Mouse (Mus musculus) ES-E14 (cell line): ENCODE measurements around the gene Cdk17.

Source experiments
- HCFC1 ChIP-seq: IDR thresholded peaks from 2 replicates; pipeline ENCODE4 v1.6.1; 2012; ENCODE audit warnings: low read length, inconsistent platforms, borderline replicate concordance; ENCODE audit not compliant: insufficient read depth
- MAFK ChIP-seq: IDR thresholded peaks from 2 replicates; pipeline ENCODE4 v1.6.1; 2014; ENCODE audit warnings: mild to moderate bottlenecking, low read depth, low read length, inconsistent platforms; ENCODE audit not compliant: insufficient read depth
- ZC3H11A ChIP-seq: IDR thresholded peaks from 2 replicates; pipeline ENCODE4 v1.6.1; 2012; ENCODE audit warnings: low read depth, mild to moderate bottlenecking, inconsistent platforms, low read length, borderline replicate concordance
- ZNF384 ChIP-seq: IDR thresholded peaks from 2 replicates; pipeline ENCODE4 v1.6.1; 2012; ENCODE audit warnings: low read depth, low read length, inconsistent platforms

DNA sequence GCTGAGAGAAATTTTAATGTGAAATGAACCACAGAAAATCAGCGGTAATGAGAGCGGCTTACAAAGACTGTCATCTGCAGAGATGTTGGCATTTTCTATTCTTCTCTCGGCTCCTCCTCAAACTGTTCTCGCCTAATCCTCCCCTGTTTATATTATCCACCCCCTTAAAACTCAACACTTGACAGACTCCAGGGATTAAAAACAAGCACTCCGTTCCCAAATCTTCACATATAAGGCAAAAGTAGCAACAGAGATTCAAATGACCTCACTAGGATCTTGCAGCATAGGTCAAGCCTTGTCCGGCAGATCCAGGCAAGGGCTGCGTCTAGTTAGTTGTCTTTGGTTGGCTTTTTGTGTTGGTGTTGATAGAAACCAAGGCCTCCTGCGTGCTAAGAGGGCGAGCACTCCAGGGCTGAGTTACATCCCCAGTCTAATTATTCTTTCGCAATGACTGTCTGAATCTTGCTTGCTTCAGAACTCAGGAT lies 30.2 kb upstream of the Cdk17 start:
- TF ChIP-seq ZNF384, result no peak
- no peak for TF ChIP-seq MAFK
- TF ChIP-seq HCFC1, result no peak
- no peak for TF ChIP-seq ZC3H11A
